Mouse (Mus musculus): ENCODE data around the gene Tmem178. TPM values are rescaled to one million over a fixed set of nuclear protein-coding genes. Genes with fewer than 3 reads are reported as not detected.
A peak's percentile ranks its signal among the peaks of the same experiment; 100 is the strongest.

Gene Tmem178
- polyA plus RNA-seq, 1 experiment, result 128 TPM

- H3K27ac ChIP-seq (ENCODE audit: insufficient read depth, low read length), result no peak overlapping the region
- 40% methylated on average over 5 of the region's 5 CpGs for WGBS
- TF ChIP-seq CTCF (IDR thresholded peaks at IDR 0.05; ENCODE audit: borderline replicate concordance, insufficient read depth, low read depth, low read length) (no peak), POLR2A (IDR thresholded peaks at IDR 0.05; ENCODE audit: borderline replicate concordance, insufficient read depth, low read length) (no peak)
- no peak for DNase-seq
- no peaks in the 10 kb centered on the region for H3K27me3 ChIP-seq (ENCODE audit: control insufficient read depth, insufficient read depth, low read length)
- H3K4me3 ChIP-seq (replicated peaks; ENCODE audit: insufficient read depth, low read depth, low read length), result no peak overlapping the region
- no peaks in the 10 kb centered on the region for H3K4me1 ChIP-seq (ENCODE audit: control insufficient read depth, insufficient read depth, low read length)
Observed at GRCm38 (mm10) chr17:80904061-80904460, 40.4 kb upstream of the Tmem178 start.

DNA sequence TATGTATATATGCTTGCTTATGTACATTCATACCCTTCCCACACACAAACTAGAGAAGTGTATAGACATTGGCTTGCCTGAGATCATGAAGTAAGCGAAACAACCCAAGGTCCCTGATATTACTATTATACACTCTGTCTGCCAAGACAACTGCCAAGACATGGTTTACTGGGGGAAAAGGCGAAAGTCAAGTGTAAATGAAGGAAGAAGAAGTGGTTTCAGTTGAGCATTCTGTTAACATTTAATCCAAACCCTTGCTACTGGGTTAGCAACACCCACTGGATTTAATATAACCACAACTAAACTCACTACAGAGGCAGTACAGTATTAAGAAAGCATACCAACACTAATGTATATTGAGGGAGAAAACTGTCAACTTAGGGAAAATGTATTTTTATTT lies 28.8 kb upstream of the Tmem178 start:
- WGBS, result 99% methylated on average over 2 of the region's 2 CpGs
- no peak for DNase-seq
- Histone ChIP-seq H3K4me1 (ENCODE audit: control insufficient read depth, insufficient read depth, low read length) (no peaks in the 10 kb centered on the region), H3K27ac (ENCODE audit: insufficient read depth, low read length) (no peak overlapping the region), H3K4me3 (replicated peaks; ENCODE audit: insufficient read depth, low read depth, low read length) (no peak overlapping the region), H3K27me3 (ENCODE audit: control insufficient read depth, insufficient read depth, low read length) (no peaks in the 10 kb centered on the region)
- no peak for TF ChIP-seq POLR2A (IDR thresholded peaks at IDR 0.05; ENCODE audit: borderline replicate concordance, insufficient read depth, low read length)
- no peak for TF ChIP-seq CTCF (IDR thresholded peaks at IDR 0.05; ENCODE audit: borderline replicate concordance, insufficient read depth, low read depth, low read length)

GRCm38 (mm10) chr17:80919261-80919660 lies 25.2 kb upstream of the Tmem178 start:
- Histone ChIP-seq H3K4me3 (replicated peaks; ENCODE audit: insufficient read depth, low read depth, low read length) (no peak overlapping the region), H3K4me1 (ENCODE audit: control insufficient read depth, insufficient read depth, low read length) (peaks cover 7% of the 10 kb centered on the region; the same call in 1 of the 2 replicates), H3K27me3 (ENCODE audit: control insufficient read depth, insufficient read depth, low read length) (no peaks in the 10 kb centered on the region), H3K27ac (ENCODE audit: insufficient read depth, low read length) (no peak overlapping the region)
- TF ChIP-seq CTCF (IDR thresholded peaks at IDR 0.05; ENCODE audit: borderline replicate concordance, insufficient read depth, low read depth, low read length) (no peak), POLR2A (IDR thresholded peaks at IDR 0.05; ENCODE audit: borderline replicate concordance, insufficient read depth, low read length) (no peak)
- DNase-seq, result no peak

DNA sequence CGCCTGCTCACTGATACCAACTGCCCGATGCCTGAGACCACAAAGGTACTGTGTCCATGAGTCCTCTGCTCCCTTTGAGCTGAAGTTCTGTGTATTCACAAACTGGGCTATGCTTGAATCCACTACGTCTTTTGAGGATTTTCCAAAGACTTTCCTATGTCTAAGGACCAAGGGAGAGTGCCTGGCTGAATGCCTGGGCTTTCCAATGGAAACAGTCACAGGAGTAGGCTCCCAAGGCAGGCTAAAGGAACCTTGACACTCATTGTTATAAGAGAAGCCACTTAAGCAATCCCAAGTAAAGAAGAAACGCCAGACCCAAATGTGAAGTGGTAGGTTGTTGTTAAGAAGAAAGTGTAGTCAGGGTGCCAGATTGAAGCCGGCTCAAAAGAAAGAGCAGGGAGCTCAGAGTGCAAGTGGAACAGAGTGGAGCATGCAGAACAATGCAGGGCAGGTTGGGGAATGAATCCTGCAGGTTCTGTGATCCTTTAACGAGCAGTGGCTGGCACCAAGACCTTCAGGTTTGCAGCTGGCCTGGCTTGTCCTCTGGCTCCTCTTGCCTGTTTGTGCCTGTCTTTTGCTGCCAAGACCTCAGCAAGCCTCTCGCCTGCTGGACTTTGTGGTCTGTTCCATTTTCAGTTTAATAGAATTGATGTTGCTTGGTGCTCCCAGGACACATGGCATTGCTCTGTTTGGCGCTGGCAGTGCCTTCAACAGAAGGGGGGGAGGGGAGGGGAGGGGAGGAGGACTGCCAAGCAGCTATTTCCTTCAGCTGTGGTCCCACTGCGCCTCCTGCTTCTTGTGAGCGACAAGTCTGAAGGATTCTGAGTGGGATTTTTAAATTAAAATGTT lies 22.9 kb upstream of the Tmem178 start:
- WGBS, result 24% methylated on average over 10 of the region's 10 CpGs
- no peaks in the 10 kb centered on the region for H3K27me3 ChIP-seq (ENCODE audit: control insufficient read depth, insufficient read depth, low read length)
- no peak for TF ChIP-seq POLR2A (IDR thresholded peaks at IDR 0.05; ENCODE audit: borderline replicate concordance, insufficient read depth, low read length)
- TF ChIP-seq CTCF (IDR thresholded peaks at IDR 0.05; ENCODE audit: borderline replicate concordance, insufficient read depth, low read depth, low read length), result peak; percentile 57; the same call in 1 of the 2 replicates
- peaks cover 7% of the 10 kb centered on the region; the same call in 1 of the 2 replicates for H3K4me1 ChIP-seq (ENCODE audit: control insufficient read depth, insufficient read depth, low read length)
- H3K4me3 ChIP-seq (replicated peaks; ENCODE audit: insufficient read depth, low read depth, low read length), result no peak overlapping the region
- H3K27ac ChIP-seq (ENCODE audit: insufficient read depth, low read length), result peak overlapping the region; percentile 41
- peak; percentile 79 to 86 for DNase-seq

GRCm38 (mm10) chr17:80925554-80925953 lies 18.9 kb upstream of the Tmem178 start:
- Histone ChIP-seq H3K27ac (ENCODE audit: insufficient read depth, low read length) (no peak overlapping the region), H3K27me3 (ENCODE audit: control insufficient read depth, insufficient read depth, low read length) (no peaks in the 10 kb centered on the region), H3K4me3 (replicated peaks; ENCODE audit: insufficient read depth, low read depth, low read length) (no peak overlapping the region), H3K4me1 (ENCODE audit: control insufficient read depth, insufficient read depth, low read length) (peaks cover 12% of the 10 kb centered on the region)
- DNase-seq, result no peak
- WGBS, result 95% methylated on average over 3 of the region's 3 CpGs
- TF ChIP-seq POLR2A (IDR thresholded peaks at IDR 0.05; ENCODE audit: borderline replicate concordance, insufficient read depth, low read length), result no peak
- TF ChIP-seq CTCF (IDR thresholded peaks at IDR 0.05; ENCODE audit: borderline replicate concordance, insufficient read depth, low read depth, low read length), result no peak

GRCm38 (mm10) chr17:80927151-80927550 lies 17.3 kb upstream of the Tmem178 start:
- WGBS, result 70% methylated on average over 2 of the region's 2 CpGs
- Histone ChIP-seq H3K4me3 (replicated peaks; ENCODE audit: insufficient read depth, low read depth, low read length) (no peak overlapping the region), H3K27me3 (ENCODE audit: control insufficient read depth, insufficient read depth, low read length) (no peaks in the 10 kb centered on the region), H3K4me1 (ENCODE audit: control insufficient read depth, insufficient read depth, low read length) (peaks cover 5% of the 10 kb centered on the region), H3K27ac (ENCODE audit: insufficient read depth, low read length) (no peak overlapping the region)
- no peak for TF ChIP-seq POLR2A (IDR thresholded peaks at IDR 0.05; ENCODE audit: borderline replicate concordance, insufficient read depth, low read length)
- TF ChIP-seq CTCF (IDR thresholded peaks at IDR 0.05; ENCODE audit: borderline replicate concordance, insufficient read depth, low read depth, low read length), result no peak
- DNase-seq, result peak; percentile 32 to 57

DNA sequence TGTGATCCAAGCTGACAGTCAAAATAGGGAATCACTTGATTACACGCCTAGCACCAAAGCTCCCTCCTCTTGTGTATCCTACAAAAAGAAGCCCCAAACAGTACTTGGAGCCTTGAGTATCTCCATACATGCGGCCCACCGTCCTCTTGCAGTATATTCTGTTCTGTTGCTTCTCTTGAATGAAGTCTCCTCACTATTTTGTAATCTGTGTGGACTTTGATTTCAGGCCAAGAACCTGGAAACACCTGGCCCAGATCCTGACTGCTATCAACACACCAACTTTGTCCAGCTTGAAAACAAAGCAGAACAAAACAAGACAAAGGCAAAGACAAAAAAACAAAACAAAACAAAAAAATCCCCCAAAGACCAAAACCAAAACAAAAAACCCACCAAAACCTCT lies 11.7 kb upstream of the Tmem178 start:
- TF ChIP-seq CTCF (IDR thresholded peaks at IDR 0.05; ENCODE audit: borderline replicate concordance, insufficient read depth, low read depth, low read length) (no peak), POLR2A (IDR thresholded peaks at IDR 0.05; ENCODE audit: borderline replicate concordance, insufficient read depth, low read length) (no peak)
- no peaks in the 10 kb centered on the region for H3K27me3 ChIP-seq (ENCODE audit: control insufficient read depth, insufficient read depth, low read length)
- peaks cover 3% of the 10 kb centered on the region for H3K4me1 ChIP-seq (ENCODE audit: control insufficient read depth, insufficient read depth, low read length)
- 91% methylated on average over 3 of the region's 3 CpGs for WGBS
- DNase-seq, result no peak
- H3K4me3 ChIP-seq (replicated peaks; ENCODE audit: insufficient read depth, low read depth, low read length), result no peak overlapping the region
- H3K27ac ChIP-seq (ENCODE audit: insufficient read depth, low read length), result no peak overlapping the region

- TF ChIP-seq POLR2A (IDR thresholded peaks at IDR 0.05; ENCODE audit: borderline replicate concordance, insufficient read depth, low read length) (no peak), CTCF (IDR thresholded peaks at IDR 0.05; ENCODE audit: borderline replicate concordance, insufficient read depth, low read depth, low read length) (no peak)
- no peak overlapping the region for H3K27ac ChIP-seq (ENCODE audit: insufficient read depth, low read length)
- no peak for DNase-seq
- H3K4me1 ChIP-seq (ENCODE audit: control insufficient read depth, insufficient read depth, low read length), result peaks cover 3% of the 10 kb centered on the region
- whole genome bisulfite sequencing, result 87% methylated on average over 11 of the region's 11 CpGs
- H3K4me3 ChIP-seq (replicated peaks; ENCODE audit: insufficient read depth, low read depth, low read length), result no peak overlapping the region
- no peaks in the 10 kb centered on the region for H3K27me3 ChIP-seq (ENCODE audit: control insufficient read depth, insufficient read depth, low read length)
Observed at GRCm38 (mm10) chr17:80933401-80934029, 10.9 kb upstream of the Tmem178 start.
